Mouse (Mus musculus): ENCODE results near the gene Sccpdh. TPM values are rescaled to one million over a fixed set of nuclear protein-coding genes. Genes with fewer than 3 reads are reported as not detected.

Gene Sccpdh
- 16.7 and 22.2 TPM in 2 replicates for total RNA-seq (2012; rRNA removed)
- total RNA-seq (2014; rRNA removed) = 18.9 and 21.9 TPM in 2 replicates
- polyA plus RNA-seq (2012; ENCODE audit: insufficient read length, low read depth) = 9.5 and 10.3 TPM in 2 replicates

- H3K27ac ChIP-seq (ENCODE audit: insufficient read depth, low read depth) = no peak within 1 kb of the TSS
- peaks cover 2 to 5% of the 10 kb centered on the region in 2 experiments; a peak in 2 of 4 replicates for H3K4me1 ChIP-seq (ENCODE audit: control insufficient read depth in 1 of 2, insufficient read depth in 2 of 2)
- peaks cover 0 to 2% of the 10 kb centered on the region in 2 experiments for H3K36me3 ChIP-seq (replicated peaks in 1 of 2; ENCODE audit: control insufficient read depth in 1 of 2, insufficient read depth in 1 of 2, low read length in 1 of 2)
- dilution Hi-C loops (cut with MboI; ENCODE audit: extremely low pct_ligation_motif_present, extremely low pct_unique_long_range_greater_than_20kb, low sequenced_read_pairs) (no loop called here), in situ Hi-C loops (cut with MboI; ENCODE audit: low pct_ligation_motif_present, low pct_unique_long_range_greater_than_20kb, low sequenced_read_pairs) (no loop called here)
- no peaks in the 10 kb centered on the region; the same call in 1 of the 2 replicates for H3K79me2 ChIP-seq (replicated peaks; ENCODE audit: control insufficient read depth, extremely low read depth, insufficient read depth, poor library complexity, severe bottlenecking)
- DNase-seq (ENCODE audit: extremely low read depth) = peak; percentile 44
- H3K9ac ChIP-seq (ENCODE audit: insufficient read depth, low read depth) = peak within 1 kb of the TSS; percentile 75
- H3K4me3 ChIP-seq (replicated peaks in 1 of 3; ENCODE audit: low read depth in 2 of 3, low read length in 2 of 3, poor library complexity in 1 of 3) = peak within 1 kb of the TSS; percentile 80 to 85 (median 81)
- peaks cover 20% of the 10 kb centered on the region for H3K27me3 ChIP-seq (replicated peaks)
- H3K4me2 ChIP-seq (ENCODE audit: insufficient read depth, low read depth, poor library complexity, severe bottlenecking) = peak within 1 kb of the TSS; percentile 69
- TF ChIP-seq SMC3 (IDR thresholded peaks at IDR 0.05; ENCODE audit: low read depth, low read length) = no peak
- no peak for TF ChIP-seq BHLHE40 (IDR thresholded peaks at IDR 0.05; ENCODE audit: low read depth, low read length)
- TF ChIP-seq MYC (IDR thresholded peaks at IDR 0.05; ENCODE audit: low read depth, low read length) = no peak
- peak; percentile 77; the same call in 1 of the 2 replicates for TF ChIP-seq UBTF (IDR thresholded peaks at IDR 0.05; ENCODE audit: low read depth, low read length)
- peak; percentile 18; the same call in 1 of the 2 replicates for TF ChIP-seq IRF4 (IDR thresholded peaks at IDR 0.05; ENCODE audit: low read depth, low read length)
- TF ChIP-seq MXI1 (IDR thresholded peaks at IDR 0.05; ENCODE audit: low read depth, low read length) = peak; percentile 90
- TF ChIP-seq USF2 (conservative IDR thresholded peaks at IDR 0.05; ENCODE audit: low read depth, low read length) = no peak
- no peak for TF ChIP-seq POLR2AphosphoS2 (IDR thresholded peaks at IDR 0.05; ENCODE audit: low read depth, low read length)
- peak; percentile 27 for TF ChIP-seq SIN3A (IDR thresholded peaks at IDR 0.05; ENCODE audit: low read length)
- no peak for TF ChIP-seq NELFE (IDR thresholded peaks at IDR 0.05; ENCODE audit: low read depth, low read length)
- 0 out of 2 replicates have a peak, but pooled peaks have one; percentile 37 for TF ChIP-seq ZMIZ1 (IDR thresholded peaks at IDR 0.05; ENCODE audit: low read depth, low read length)
- TF ChIP-seq MAZ (IDR thresholded peaks at IDR 0.05; ENCODE audit: low read depth, low read length) = no peak
- TF ChIP-seq MAFK (IDR thresholded peaks at IDR 0.05; ENCODE audit: insufficient replicate concordance, low read length) = no peak
- no peak for TF ChIP-seq ZC3H11A (IDR thresholded peaks at IDR 0.05; ENCODE audit: low read depth, low read length)
- no peak for TF ChIP-seq TBP (conservative IDR thresholded peaks at IDR 0.05; ENCODE audit: low read depth, low read length)
- TF ChIP-seq MEF2A (IDR thresholded peaks at IDR 0.05; ENCODE audit: borderline replicate concordance, low read depth, low read length) = no peak; the same call in 1 of the 2 replicates
- TF ChIP-seq CHD1 (IDR thresholded peaks at IDR 0.05; ENCODE audit: low read depth, low read length) = no peak
- TF ChIP-seq JUND (conservative IDR thresholded peaks at IDR 0.05; ENCODE audit: low read depth, low read length) = no peak
- peak; percentile 76 for TF ChIP-seq TCF12 (IDR thresholded peaks at IDR 0.05; ENCODE audit: low read depth, low read length)
- peak; percentile 53; the same call in 1 of the 2 replicates for TF ChIP-seq ELF1 (IDR thresholded peaks at IDR 0.05; ENCODE audit: low read depth, low read length)
- TF ChIP-seq HCFC1 (IDR thresholded peaks at IDR 0.05; ENCODE audit: low read depth, low read length) = no peak
- peak; percentile 85 for TF ChIP-seq NRF1 (IDR thresholded peaks at IDR 0.05; ENCODE audit: low read depth, low read length)
- peak; percentile 67 for TF ChIP-seq POLR2A (IDR thresholded peaks at IDR 0.05; ENCODE audit: low read depth, low read length)
- TF ChIP-seq CHD2 (IDR thresholded peaks at IDR 0.05; ENCODE audit: low read length) = no peak
- no peak for TF ChIP-seq ETS1 (conservative IDR thresholded peaks at IDR 0.05; ENCODE audit: low read depth, low read length)
- H3K9me3 ChIP-seq (replicated peaks; ENCODE audit: low read length) = no peaks in the 10 kb centered on the region
Measured at GRCm38 (mm10) chr1:179668013-179668805, at the start of gene Sccpdh. Sccpdh (plus strand) TSS chr1:179668210.

Data from CH12.LX (cell line).